Mouse (Mus musculus): ENCODE measurements at regions not wholly inside any gene's neighbourhood (a gene's known extent, or its start where the extent isn't known, plus 50 kb on each side); places are given as distances from the start of the nearest gene placed in this dataset.
"Not testable (repeated sequence)": the region's sequence is repeated elsewhere in the genome, so short reads cannot be mapped to it uniquely, and the experiment has no call there.

GRCm38 (mm10) chr1:16904690-16905089 lies 811.6 kb upstream of the 4930444P10Rik start:
- in situ Hi-C loops (cut with MboI; ENCODE audit: unreplicated experiment in 2 of 2), result no loop called here

- in situ Hi-C loops (cut with MboI; ENCODE audit: unreplicated experiment in 2 of 2), result not testable (repeated sequence)
These were observed 775.3 kb upstream of the 4930444P10Rik start for GRCm38 (mm10) chr1:16868383-16868782.

GRCm38 (mm10) chr1:16867086-16867835 lies 774.1 kb upstream of the 4930444P10Rik start:
- in situ Hi-C loops (cut with MboI; ENCODE audit: unreplicated experiment in 2 of 2), result not testable (repeated sequence)

- in situ Hi-C loops (cut with MboI; ENCODE audit: unreplicated experiment in 2 of 2), result no loop called here
These were observed 744.0 kb upstream of the 4930444P10Rik start for GRCm38 (mm10) chr1:16837111-16837510.

GRCm38 (mm10) chr1:16824709-16825108 lies 731.6 kb upstream of the 4930444P10Rik start:
- in situ Hi-C loops (cut with MboI; ENCODE audit: unreplicated experiment in 2 of 2), result not testable (repeated sequence)

GRCm38 (mm10) chr1:16824057-16824456 lies 730.9 kb upstream of the 4930444P10Rik start:
- in situ Hi-C loops (cut with MboI; ENCODE audit: unreplicated experiment in 2 of 2), result no loop called here

- in situ Hi-C loops (cut with MboI; ENCODE audit: unreplicated experiment in 2 of 2), result no loop called here
These were observed 728.1 kb upstream of the 4930444P10Rik start for GRCm38 (mm10) chr1:16821186-16821585.

- in situ Hi-C loops (cut with MboI; ENCODE audit: unreplicated experiment in 2 of 2), result no loop called here
These were observed 723.4 kb upstream of the 4930444P10Rik start for GRCm38 (mm10) chr1:16816572-16816971.

GRCm38 (mm10) chr1:16815731-16816130 lies 722.6 kb upstream of the 4930444P10Rik start:
- in situ Hi-C loops (cut with MboI; ENCODE audit: unreplicated experiment in 2 of 2), result no loop called here

GRCm38 (mm10) chr1:16809370-16810150 lies 716.4 kb upstream of the 4930444P10Rik start:
- in situ Hi-C loops (cut with MboI; ENCODE audit: unreplicated experiment in 2 of 2), result no loop called here

GRCm38 (mm10) chr1:16798292-16798691 lies 705.2 kb upstream of the 4930444P10Rik start:
- in situ Hi-C loops (cut with MboI; ENCODE audit: unreplicated experiment in 2 of 2), result loop anchor here (25.0 kb wide), 1 partner anchor 1786 kb away; no protein-coding TSS in a partner anchor

- in situ Hi-C loops (cut with MboI; ENCODE audit: unreplicated experiment in 2 of 2), result loop anchor here (25.0 kb wide), 1 partner anchor 1784 kb away; no protein-coding TSS in a partner anchor
These were observed 703.3 kb upstream of the 4930444P10Rik start for GRCm38 (mm10) chr1:16796449-16796848.

- in situ Hi-C loops (cut with MboI; ENCODE audit: unreplicated experiment in 2 of 2), result loop anchor here (25.0 kb wide), 1 partner anchor 1779 kb away; no protein-coding TSS in a partner anchor
These were observed 697.7 kb upstream of the 4930444P10Rik start for GRCm38 (mm10) chr1:16790733-16791309.

GRCm38 (mm10) chr1:16779791-16780190 lies 686.7 kb upstream of the 4930444P10Rik start:
- in situ Hi-C loops (cut with MboI; ENCODE audit: unreplicated experiment in 2 of 2), result loop anchor here (25.0 kb wide), 1 partner anchor 1767 kb away; no protein-coding TSS in a partner anchor

- in situ Hi-C loops (cut with MboI; ENCODE audit: unreplicated experiment in 2 of 2), result no loop called here
These were observed 667.8 kb upstream of the 4930444P10Rik start for GRCm38 (mm10) chr1:16760951-16761350.

All from v-Abl transformed pro-B cells (cell line).